Mouse (Mus musculus) lung, postnatal 14 days (tissue): ENCODE data around the gene Gse1.

Source experiments
- DNase-seq: peaks from one replicate; pipeline ENCODE4 v3.0.0; 2021

Gse1 gene

DNA sequence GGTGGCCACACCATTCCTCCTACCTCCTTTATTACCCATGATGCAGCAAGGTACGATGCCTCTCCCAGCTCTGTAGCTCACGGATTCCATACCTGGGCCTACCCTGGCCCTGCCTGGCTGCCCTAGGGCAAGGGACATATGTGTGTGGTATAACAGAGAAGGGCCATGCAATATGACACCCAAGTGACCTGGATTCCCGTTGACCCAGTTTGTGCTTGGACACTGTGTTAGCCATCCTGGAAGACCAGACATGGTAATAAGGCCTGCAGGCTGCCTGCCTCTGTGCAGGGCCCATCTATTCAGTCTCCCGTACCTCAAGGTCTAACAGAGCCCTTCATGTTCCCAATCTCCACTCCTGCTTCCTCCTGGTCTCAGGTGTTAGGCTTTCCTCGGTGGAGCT is 200.2 kb downstream of the Gse1 start:
- no peak for DNase-seq

DNA sequence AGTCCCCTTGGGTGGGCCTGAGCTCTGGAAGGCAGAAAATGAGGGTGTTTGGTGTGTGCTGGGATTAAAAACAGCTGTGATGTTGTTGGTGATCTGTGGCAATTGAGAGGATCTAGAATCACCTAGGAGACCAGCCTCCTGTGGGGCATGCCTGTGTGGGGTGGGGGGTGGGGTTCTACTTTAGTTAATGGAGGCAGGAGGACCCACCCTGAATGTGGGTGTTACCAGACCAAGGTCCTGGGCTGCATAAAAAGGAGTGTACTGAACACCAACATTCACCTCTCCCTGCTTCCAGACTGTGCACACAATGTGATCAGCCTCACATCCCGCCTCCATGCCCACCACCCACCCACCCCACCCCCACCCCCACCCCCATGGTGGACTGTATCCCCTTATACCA is 200.9 kb downstream of the Gse1 start:
- DNase-seq = no peak

DNA sequence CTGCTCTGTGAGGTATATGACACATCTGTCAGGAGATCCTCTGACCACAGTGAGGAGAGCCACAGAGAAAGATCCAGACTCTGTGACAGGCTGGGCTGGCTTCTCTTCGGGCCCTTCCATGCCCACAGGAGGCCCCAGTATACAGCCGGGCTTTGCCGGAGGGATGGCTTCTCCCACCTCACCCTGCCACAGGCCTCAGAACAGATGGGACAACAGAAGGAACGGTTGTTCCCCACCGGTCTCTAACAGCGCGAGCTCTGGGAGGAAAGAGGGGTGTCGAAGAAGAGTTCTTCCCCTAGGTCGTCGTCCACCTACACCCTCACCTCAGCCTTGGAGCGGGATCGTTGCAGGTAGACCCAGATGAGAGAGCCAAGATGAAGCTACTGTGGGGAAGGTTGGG is 202.8 kb downstream of the Gse1 start:
- DNase-seq = no peak

DNA sequence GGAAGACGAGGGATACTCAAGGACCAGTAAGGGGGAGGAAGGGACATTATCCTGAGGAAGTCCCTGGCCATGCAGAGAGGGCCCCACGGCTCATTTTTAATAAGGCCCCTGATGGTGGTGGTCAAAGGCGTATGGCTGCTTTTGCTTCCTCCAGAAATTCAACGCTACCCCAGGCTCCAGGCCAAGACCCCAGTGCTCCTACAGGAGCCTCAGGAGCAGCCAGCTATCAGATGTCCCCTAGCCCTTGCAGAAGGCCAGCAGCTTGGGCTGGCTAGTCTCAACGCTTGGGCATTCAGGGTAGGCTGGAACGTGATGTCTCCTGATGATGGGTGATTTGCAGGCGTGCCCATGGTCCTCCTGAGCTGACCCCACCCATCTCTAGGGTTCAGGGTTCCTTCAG is 204.2 kb downstream of the Gse1 start:
- no peak for DNase-seq

DNA sequence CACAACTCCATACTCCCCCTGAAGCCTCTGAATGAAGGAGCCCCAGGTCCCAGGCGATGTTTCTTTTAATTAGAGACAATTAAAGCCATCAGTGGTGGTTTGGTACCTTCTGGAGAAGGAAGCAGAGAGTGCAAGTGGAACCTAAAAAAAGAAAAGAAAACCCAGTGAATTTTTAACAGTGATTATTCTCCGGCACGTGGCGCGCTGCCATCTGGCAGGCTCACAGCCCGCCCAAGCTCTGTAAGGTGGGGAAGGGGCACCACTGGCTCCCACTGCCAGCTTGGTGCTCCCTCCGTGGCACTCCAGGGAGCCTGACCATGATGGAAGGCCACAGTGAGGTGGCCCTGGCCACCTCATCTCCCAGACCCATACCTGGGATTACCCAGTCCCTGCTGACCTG is 204.9 kb downstream of the Gse1 start:
- no peak for DNase-seq

DNA sequence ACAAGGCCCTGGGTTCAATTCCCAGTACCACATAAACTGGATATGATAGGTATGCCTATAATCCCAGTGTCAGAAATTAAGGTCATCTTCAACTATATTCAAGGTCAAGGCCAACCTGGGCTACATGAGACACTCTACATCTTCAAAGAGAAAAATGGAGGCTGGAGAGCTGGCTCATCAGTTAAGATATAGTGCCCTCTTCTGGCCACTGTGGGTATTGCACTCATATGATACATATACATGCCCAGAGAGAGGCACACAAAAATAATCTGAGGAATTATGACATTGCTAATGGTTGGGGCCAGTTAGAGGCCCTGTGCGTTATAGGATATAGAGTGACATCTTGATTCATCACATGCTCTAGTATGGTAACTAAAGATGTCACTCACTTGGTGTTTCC is 205.5 kb downstream of the Gse1 start:
- no peak for DNase-seq

DNA sequence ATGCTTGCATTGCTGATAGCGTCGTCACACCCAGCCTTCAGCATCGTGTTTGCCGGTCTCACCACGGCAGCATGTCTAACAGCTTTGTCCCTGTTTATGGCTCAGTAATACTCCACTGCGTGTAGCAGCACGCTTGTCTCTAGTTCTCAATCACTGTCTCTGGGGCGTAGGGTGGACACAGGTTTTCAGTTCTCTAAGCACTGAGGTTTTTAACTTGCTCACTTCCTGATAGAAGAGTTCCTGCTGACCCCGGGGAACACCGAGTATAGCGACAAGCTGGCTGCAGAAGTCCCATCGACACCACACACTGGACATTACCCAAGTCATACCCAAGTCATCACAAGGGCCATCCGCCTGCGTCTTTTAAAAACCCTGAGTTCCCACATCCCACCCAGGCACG is 207.5 kb downstream of the Gse1 start:
- DNase-seq = no peak

DNA sequence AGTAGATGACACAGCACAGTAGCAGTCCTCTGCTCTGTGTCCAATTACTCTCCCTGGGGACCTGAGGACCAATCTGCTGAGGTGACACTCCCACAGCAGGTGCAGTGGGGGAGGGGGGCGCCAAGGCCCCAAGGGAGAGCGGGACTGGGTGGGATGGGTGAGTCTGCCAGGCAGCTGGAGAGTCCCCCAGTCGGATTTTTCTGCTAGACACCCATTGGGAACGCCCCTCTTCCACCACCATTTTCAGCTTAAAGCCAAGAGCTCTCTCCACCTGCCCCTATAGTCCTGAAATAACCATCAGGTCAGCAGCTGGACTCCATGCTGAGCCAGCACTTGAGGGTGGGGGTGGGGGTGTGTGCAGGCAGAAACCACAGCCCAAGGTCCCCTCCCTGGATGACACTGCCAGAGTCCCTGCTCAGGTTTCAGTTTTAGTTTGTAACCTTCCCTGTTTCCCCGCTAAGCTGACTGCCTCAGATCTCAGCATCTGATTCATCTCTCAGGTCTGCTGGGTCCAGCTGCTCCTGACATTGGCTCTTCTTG is 208.3 kb downstream of the Gse1 start:
- no peak for DNase-seq

DNA sequence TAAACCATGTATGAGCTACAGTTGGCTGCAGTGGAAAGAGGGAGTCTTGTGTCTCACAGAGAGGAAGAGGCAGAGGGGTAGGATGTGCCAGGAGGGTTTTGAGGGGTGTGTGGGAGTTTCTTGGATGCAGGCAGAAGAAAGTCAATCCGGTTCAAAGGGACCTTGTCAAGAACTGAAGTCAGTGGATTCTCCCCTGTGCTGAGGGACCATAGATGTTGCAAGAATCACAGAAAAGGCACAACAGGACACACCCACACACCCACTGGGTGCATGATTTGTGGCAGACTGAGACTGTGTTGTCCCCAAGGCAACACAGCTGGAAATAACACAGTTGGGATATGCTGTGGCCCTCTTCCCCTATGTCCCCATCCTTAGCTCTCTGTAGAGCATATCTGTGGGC is 209.0 kb downstream of the Gse1 start:
- no peak for DNase-seq

DNA sequence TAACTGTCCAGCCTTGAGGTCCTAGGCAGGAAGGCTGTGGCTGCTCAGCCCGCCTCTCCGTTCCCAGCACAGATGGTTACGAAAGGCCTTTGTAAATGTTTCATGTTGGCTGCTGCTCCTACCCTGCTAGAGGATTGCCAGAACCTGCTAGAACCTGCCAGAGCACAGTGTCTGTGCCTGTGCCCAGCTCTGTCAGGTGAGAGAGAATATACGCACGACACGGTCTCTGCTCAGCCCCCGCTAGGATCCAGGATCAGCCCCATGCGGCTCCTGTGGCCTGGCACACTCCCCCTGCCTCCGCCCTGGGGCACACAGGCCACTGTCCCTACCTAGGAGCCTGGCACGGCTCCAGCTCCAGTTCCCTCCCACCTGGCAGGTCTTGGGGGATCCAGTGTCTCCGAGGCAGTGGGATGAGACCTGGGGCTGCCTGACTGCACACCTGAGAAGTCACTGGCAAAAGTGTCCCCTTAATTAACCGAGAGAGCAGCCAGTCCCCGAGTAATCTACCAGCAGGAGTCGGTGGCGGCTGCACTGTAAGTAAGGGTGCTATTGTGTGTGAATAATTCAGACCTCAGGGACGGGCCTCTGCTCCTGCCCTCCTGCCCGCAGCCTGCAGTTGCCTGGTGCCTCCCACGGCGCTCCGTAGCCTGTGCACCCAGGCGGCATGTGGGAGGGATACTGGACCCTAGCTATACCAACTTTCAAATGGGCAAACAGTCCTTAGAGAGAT is 209.6 kb downstream of the Gse1 start:
- no peak for DNase-seq

DNA sequence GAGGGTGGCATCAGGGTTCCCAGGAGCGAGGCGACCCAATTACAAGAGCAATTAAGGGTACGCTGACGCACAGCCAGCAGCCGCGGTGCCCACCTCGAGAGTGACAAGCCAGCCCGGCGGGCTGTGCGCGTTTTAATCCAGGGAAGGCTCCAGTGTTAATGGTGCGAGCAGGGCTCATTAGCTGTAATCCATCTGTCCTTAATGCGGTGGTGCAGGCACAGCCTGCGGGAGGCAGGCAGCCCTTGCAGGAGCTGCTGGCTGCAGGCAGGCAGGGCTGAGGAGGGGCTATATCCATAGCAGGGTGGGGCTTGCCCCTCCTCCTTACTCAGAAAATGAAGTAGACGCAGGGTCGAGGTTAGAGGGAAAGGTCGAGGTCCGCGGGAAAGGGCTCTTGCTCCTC is 211.1 kb downstream of the Gse1 start:
- no peak for DNase-seq

DNA sequence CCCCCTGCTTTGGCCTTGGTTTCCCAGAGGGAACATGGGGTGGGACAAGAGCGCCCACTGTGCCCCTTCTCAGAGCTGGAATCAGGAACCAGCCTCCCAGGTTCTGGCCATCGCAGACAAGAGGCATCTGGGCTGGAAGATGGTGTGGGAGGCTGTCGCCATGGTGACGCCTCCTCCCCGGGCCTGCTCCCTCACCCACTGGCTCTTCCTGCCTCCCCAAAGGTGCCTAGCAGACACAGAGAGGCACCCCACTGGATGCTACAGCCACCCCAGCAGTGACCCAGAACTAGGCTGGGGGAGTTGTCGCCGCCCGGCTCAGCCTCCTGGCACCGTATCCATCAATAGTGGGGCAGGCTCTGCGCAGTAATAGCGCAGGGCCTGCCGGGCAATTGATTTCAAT is 212.5 kb downstream of the Gse1 start:
- no peak for DNase-seq

DNA sequence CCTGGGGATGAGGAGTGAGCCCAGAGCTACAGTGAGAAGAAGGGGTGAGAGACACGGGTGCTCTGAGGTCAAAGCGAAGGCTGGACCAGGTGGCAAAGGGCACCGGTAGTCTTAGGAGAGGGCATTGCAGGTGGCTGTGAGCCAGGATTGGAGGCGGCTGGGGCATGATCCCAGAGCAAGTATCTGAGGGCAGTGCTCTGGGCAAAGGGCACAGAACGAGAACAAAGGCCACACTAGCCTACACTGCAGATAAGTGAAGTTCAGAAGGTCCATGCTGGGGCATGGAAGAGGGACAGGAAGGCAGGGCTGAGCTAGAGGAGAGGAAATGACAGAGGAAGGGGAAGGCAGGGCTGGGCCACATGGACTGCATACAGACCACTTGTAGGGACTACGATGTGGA is 213.4 kb downstream of the Gse1 start:
- no peak for DNase-seq

DNA sequence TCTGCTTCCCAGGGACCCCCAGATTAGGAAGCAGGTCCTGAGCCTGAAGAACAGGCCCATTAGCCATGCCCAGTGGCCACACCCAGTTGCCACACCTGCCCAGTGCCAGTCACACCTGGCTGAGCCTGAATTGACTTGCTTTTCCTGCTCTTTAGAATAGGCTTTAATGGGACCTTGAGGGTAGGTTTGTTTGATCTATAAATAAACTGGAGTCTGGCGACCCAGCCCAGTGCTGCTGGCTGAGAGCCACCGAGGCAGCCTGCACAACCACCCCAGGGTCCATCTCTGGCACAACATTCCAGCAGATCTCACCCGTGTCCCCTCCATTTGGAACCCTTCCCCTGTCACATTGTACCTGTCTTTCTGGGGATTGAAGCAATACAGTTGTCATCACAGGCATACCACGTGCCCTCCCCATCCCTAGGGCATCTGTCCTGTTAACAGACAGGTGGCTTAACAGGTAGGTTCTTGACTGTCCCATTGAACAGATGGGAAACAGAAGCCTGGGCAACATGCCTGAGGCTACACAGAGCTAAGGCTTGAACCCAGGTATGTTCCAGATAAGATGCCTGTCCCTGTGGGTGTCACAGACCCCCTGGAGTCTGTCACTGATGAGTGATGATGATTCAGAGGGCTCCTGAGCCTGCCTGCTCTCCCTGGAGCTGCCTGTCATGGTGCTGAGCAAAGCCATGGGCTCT is 214.2 kb downstream of the Gse1 start:
- no peak for DNase-seq

DNA sequence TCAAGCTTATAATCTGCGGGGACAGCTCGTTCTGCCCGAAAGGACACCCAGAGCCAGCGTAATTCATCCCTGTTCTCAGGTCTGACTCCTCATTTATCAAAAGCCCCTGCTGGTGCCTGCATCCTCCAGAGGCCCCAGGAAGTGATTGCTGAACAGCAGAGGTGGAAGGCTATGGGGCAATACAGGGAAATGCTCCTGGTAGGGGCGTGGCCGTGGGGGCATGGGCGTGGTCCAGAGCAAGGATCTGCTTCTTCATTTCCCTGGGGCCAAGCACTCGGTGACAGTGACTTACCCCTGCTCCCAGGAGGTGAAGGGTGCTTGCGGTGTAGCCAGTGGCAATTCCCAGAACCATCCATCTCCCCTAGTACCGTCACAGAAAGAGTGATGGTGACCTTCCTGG is 217.0 kb downstream of the Gse1 start:
- peak; percentile 39 for DNase-seq

DNA sequence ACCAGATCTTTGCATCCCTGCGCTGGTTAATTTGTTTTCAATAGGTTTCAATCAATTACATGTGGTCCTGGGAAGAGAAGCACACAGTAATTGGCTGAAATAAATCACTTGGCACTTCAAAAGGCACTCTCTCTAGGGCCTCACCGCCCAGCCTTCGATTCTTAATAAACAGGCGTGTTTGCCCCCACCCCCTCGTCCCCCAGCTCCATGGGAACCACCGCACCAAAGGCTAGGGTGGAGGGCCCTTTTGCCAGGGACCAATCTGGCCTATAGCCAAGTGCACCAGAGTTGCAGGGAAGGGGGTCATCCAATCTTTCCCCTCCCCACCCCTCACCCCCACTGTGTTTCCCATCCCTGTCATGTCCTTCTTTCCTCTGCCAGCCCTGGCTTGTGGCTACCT is 219.9 kb downstream of the Gse1 start:
- no peak for DNase-seq

DNA sequence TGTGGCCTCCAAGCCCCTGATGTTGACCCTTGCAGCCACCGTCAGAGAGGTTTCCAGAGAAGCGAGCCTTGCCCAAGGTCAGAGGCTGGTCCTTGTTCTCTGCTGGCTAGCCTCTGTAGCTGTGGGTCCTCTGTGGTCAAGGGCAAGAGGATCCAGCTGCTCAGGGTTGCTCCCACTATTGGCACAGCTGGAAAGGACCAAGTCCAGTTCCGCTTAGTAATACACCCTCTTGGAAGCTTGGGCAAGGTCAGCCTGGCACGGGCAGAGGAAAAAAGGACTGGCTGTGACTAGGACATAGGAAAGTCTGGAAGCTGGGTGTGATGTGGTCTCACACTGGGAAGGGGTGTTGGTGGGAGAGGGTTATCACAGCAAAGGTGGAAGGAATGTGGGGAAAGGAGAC is 220.9 kb downstream of the Gse1 start:
- DNase-seq = no peak

DNA sequence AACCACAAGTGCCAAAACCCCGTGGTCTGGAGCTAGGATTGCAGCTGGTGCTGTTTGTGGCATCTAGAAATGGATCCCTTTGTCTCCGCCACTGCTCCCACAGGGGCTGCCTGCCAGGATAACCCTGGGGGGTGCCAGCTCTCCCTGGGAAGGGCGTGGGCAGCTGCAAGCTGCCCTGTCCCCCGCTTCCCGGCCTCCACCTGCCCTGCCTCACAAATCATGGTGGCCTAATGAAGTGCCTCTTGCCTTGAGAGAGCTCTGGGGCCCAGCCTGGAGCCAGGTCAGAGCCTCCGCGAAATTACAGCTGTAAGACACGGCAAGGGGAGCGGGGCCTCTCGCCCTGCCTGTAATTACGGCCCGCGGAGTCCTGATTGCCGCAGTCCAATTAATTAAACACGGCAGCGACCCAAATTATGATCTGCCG is 221.4 kb downstream of the Gse1 start:
- no peak for DNase-seq

DNA sequence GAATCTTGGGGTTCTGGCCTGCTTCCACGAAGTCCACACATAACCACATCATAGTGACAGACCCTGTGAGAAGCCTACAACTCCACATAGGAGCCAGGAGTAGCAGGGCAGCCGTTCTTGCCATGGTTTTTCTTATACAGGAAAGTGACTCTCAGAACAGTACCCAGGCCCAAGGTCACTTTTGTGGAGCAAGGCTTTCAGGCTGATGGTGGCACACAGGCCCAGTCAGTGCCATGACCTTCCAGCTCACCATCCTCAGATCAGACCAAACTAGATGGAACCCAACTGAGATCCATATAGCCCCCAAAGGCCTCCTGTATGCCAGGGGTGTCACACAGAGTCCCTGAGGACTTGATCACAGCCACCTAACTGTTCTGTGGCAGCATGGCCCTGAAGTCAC is 223.9 kb downstream of the Gse1 start:
- DNase-seq = no peak

DNA sequence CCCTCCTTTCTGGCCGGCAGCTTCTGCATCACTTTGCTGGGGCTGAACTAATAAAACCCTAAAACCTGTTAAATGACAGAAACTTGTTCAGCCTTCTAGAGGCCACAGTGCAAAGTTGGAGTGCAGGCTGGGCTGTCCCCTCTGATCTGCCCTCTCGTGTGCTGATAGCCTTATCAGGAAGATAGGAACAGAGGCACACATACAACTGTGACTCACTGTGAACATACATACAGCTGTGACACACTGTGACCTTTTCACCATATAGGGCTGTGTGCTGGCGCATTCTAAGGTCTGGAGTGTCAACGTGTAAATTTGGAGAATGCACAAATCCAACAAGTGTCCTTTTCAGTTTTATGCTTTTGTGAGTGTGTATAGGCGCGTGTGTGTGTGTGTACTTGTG is 226.1 kb downstream of the Gse1 start:
- no peak for DNase-seq

DNA sequence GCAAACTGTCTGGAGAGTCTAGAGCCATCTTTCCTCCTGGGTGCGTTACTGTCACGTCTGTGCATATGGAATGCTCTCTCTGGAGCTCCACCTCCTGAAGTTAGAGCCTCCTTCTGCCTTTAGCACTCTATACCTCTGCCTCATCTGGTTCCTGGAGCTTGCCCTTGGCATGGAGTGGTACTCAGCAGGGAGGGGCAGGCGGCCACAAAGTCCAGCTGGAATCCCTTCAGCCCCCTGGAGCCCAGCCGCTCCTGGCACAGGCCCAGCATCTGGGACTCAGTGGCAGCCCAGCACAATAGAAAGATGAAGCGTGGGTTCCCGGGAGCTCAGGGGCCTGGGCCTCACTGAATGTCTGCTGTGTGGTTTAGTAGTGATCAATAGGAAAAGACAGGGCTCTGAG is 232.1 kb downstream of the Gse1 start:
- DNase-seq = no peak

DNA sequence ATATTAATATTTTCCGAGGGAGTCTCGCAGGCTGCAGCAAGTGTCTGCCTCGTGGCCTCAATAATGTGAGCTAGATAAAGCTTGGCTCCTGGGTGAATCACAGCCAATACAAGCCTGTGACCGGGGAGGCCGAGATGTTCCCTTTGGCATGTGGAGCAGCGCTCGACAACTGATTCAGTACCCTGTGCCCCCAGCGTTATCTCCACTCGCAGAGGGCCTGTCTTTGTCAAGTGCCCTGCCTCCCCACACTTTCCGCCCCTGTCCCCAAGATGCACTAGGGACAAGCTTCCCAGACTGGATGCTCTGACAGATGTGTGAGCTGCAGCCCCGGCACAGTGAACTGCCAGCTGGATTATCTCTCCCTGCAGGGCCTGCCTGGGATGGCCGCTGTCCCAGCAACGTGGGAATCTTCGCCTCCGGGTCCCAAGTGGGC is 233.9 kb downstream of the Gse1 start:
- DNase-seq = peak; percentile 50

DNA sequence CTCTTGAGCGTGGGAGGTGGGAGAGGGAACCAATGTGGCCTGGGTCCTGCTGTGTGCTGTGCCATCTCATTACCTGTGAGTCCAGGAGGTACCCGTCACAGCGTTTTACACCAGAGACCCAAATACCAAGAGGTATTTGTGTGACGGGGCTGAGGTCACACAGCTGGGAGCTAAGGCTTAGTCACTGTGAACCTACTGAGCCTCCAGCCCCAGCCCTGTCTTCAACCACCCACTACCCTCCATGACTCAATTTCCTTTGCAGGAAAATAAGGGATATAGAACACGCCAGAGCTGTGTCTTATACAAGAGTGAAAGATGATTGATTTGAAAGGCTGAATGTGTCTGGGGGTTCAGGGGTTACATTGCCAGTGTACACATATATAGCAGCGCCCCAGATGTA is 234.4 kb downstream of the Gse1 start:
- DNase-seq = no peak

DNA sequence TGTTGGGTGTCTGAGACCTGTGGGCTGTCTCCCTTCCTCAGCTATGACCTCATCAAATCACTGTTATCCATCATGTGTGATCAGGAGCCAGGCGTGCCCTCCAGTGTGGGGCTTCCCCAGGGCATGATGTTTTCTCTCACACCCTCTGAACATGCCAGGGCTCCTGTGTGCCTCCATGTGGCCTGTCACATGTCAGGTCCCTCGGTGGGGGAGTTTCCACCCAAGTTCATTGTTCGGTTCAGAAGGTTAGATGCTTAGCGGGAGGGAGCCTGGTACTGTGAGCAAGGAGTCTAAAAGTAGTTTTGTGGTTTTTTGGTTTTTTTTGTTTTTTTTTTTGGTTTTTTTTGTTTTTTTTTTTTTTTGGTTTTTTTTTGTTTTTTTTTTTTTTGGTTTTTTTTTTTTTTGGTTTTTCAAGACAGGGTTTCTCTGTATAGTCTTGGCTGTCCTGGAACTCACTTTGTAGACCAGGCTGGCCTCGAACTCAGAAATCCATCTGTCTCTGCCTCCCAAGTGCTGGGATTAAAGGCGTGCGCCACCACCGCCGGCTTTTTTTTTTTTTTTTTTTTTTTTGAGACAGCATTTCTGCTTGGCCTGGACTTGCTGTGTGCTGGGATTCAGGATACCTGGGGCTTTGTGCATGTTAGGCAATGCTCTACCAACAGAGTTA is 235.8 kb downstream of the Gse1 start:
- no peak for DNase-seq
